Mouse (Mus musculus) neural tube, embryonic 14.5 days (tissue): ENCODE measurements around the gene Ptpre. TPM values are rescaled to one million over a fixed set of nuclear protein-coding genes. Genes with fewer than 3 reads are reported as not detected.

Source experiments
- ATAC-seq: fragments of 200-750 bp; cut with Nextera tagmentation; 2 replicates; pipeline ENCODE4 v1.8.0; 2017; ENCODE audit warnings: low read depth, mild to moderate bottlenecking, moderate TSS enrichment, moderate library complexity
- H3K27ac ChIP-seq: fragments of 300-500 bp; sonication (generic); 2 replicates; pipeline ENCODE4 v1.5.1; 2014; ENCODE audit warnings: low read depth, mild to moderate bottlenecking, control low read depth, low read length, moderate library complexity, mixed read lengths
- H3K27me3 ChIP-seq: fragments of 300-500 bp; sonication (generic); 2 replicates; pipeline ENCODE4 v1.6.1; 2014; ENCODE audit warnings: low read length; ENCODE audit not compliant: control insufficient read depth, insufficient read depth
- H3K36me3 ChIP-seq: fragments of 300-500 bp; sonication (generic); 2 replicates; pipeline ENCODE4 v1.6.1; 2014; ENCODE audit warnings: low read length, mixed read lengths; ENCODE audit not compliant: control insufficient read depth, insufficient read depth
- H3K4me1 ChIP-seq: fragments of 300-500 bp; sonication (generic); 2 replicates; pipeline ENCODE4 v1.6.1; 2014; ENCODE audit warnings: low read length; ENCODE audit not compliant: control insufficient read depth, insufficient read depth
- H3K4me2 ChIP-seq: fragments of 300-500 bp; sonication (generic); 2 replicates; pipeline ENCODE4 v1.6.1; 2014; ENCODE audit warnings: mild to moderate bottlenecking, low read depth, low read length, control low read depth
- H3K4me3 ChIP-seq: fragments of 300-500 bp; sonication (generic); 2 replicates; pipeline ENCODE4 v1.5.1; 2014; ENCODE audit warnings: low read depth, low read length, control low read depth, mixed read lengths
- H3K9ac ChIP-seq: fragments of 300-500 bp; sonication (generic); replicated peaks from 2 replicates; pipeline ENCODE4 v1.6.1; 2014; ENCODE audit warnings: low read depth, mild to moderate bottlenecking, control low read depth, low read length, mixed read lengths
- H3K9me3 ChIP-seq: fragments of 300-500 bp; sonication (generic); 2 replicates; pipeline ENCODE4 v1.6.1; 2016; ENCODE audit warnings: low read length; ENCODE audit not compliant: control insufficient read depth
- WGBS: fragments of 180-500 bp; shearing (Covaris S2); extraction: QIAGEN DNeasy Blood & Tissue Kit; methylation state at CpG from one replicate; pipeline ENCODE4 v1.1.7; 2014; 5-methylcytosine and 5-hydroxymethylcytosine counted together
- polyA plus RNA-seq: library from polyadenylated mRNA; unstranded; fragments of >200 nt; fragmentation: Nextera tagmentation; extraction: Ambion mirVana; gene quantifications from 2 replicates; pipeline ENCODE4 v1.2.1, GENCODE M21; 2014

Ptpre gene
- polyA plus RNA-seq, 1 experiment from 2014 or later = 15.4 TPM

- Histone ChIP-seq H3K4me2 (no peak overlapping the region), H3K4me1 (0 out of 2 replicates have a peak, but pooled peaks cover 1% of the 10 kb centered on the region), H3K27ac (no peak overlapping the region), H3K4me3 (no peak overlapping the region), H3K36me3 (no peaks in the 10 kb centered on the region), H3K9ac (no peak overlapping the region), H3K9me3 (no peaks in the 10 kb centered on the region), H3K27me3 (no peaks in the 10 kb centered on the region)
- no peak for ATAC-seq
- WGBS = 70% methylated on average over 7 of the region's 7 CpGs
These were observed 95.5 kb downstream of the Ptpre start for GRCm38 (mm10) chr7:135632716-135633258.

GRCm38 (mm10) chr7:135634851-135635624, 97.8 kb downstream of the Ptpre start:
- no peak overlapping the region for H3K9ac ChIP-seq
- 0 out of 2 replicates have a peak, but pooled peaks cover 3% of the 10 kb centered on the region for H3K4me1 ChIP-seq
- H3K4me3 ChIP-seq = no peak overlapping the region
- H3K9me3 ChIP-seq = no peaks in the 10 kb centered on the region
- no peaks in the 10 kb centered on the region for H3K27me3 ChIP-seq
- WGBS = 65% methylated on average over 16 of the region's 16 CpGs
- no peaks in the 10 kb centered on the region for H3K36me3 ChIP-seq
- H3K27ac ChIP-seq = no peak overlapping the region
- H3K4me2 ChIP-seq = no peak overlapping the region
- ATAC-seq = no peak

GRCm38 (mm10) chr7:135637406-135637980, 100.2 kb downstream of the Ptpre start:
- H3K9me3 ChIP-seq = no peaks in the 10 kb centered on the region
- no peak overlapping the region for H3K27ac ChIP-seq
- H3K4me1 ChIP-seq = peaks cover 8% of the 10 kb centered on the region
- WGBS = 59% methylated on average over 13 of the region's 13 CpGs
- no peak overlapping the region for H3K4me3 ChIP-seq
- no peaks in the 10 kb centered on the region for H3K36me3 ChIP-seq
- no peak overlapping the region for H3K9ac ChIP-seq
- H3K4me2 ChIP-seq = no peak overlapping the region
- no peak for ATAC-seq
- H3K27me3 ChIP-seq = no peaks in the 10 kb centered on the region

- no peak overlapping the region for H3K27ac ChIP-seq
- H3K27me3 ChIP-seq = no peaks in the 10 kb centered on the region
- H3K4me3 ChIP-seq = no peak overlapping the region
- H3K9me3 ChIP-seq = no peaks in the 10 kb centered on the region
- no peak overlapping the region for H3K4me2 ChIP-seq
- peaks cover 8% of the 10 kb centered on the region for H3K4me1 ChIP-seq
- no peaks in the 10 kb centered on the region for H3K36me3 ChIP-seq
- no peak for ATAC-seq
- 31% methylated on average over 2 of the region's 2 CpGs for WGBS
- H3K9ac ChIP-seq = no peak overlapping the region
These were observed 102.1 kb downstream of the Ptpre start for GRCm38 (mm10) chr7:135639361-135639760.

GRCm38 (mm10) chr7:135641698-135642507, 104.6 kb downstream of the Ptpre start:
- 50% methylated on average over 14 of the region's 14 CpGs for WGBS
- peaks cover 8% of the 10 kb centered on the region for H3K4me1 ChIP-seq
- H3K4me2 ChIP-seq = 0 out of 2 replicates have a peak overlapping the region, but pooled peaks have one; percentile 14
- no peak overlapping the region for H3K9ac ChIP-seq
- no peaks in the 10 kb centered on the region for H3K27me3 ChIP-seq
- H3K27ac ChIP-seq = no peak overlapping the region
- no peaks in the 10 kb centered on the region for H3K9me3 ChIP-seq
- H3K36me3 ChIP-seq = no peaks in the 10 kb centered on the region
- no peak overlapping the region for H3K4me3 ChIP-seq
- no peak for ATAC-seq

- Histone ChIP-seq H3K9ac (no peak overlapping the region), H3K27me3 (no peaks in the 10 kb centered on the region), H3K36me3 (no peaks in the 10 kb centered on the region), H3K9me3 (no peaks in the 10 kb centered on the region), H3K4me1 (peaks cover 5% of the 10 kb centered on the region), H3K4me3 (no peak overlapping the region), H3K4me2 (no peak overlapping the region), H3K27ac (no peak overlapping the region)
- 91% methylated on average over 1 of the region's 1 CpGs for WGBS
- no peak for ATAC-seq
These were observed 107.2 kb downstream of the Ptpre start for GRCm38 (mm10) chr7:135644452-135644851.

- Histone ChIP-seq H3K9ac (no peak overlapping the region), H3K4me2 (no peak overlapping the region), H3K27me3 (no peaks in the 10 kb centered on the region), H3K9me3 (no peaks in the 10 kb centered on the region), H3K4me1 (peaks cover 5% of the 10 kb centered on the region), H3K27ac (no peak overlapping the region), H3K36me3 (no peaks in the 10 kb centered on the region), H3K4me3 (no peak overlapping the region)
- ATAC-seq = no peak
- WGBS = 83% methylated on average over 6 of the region's 6 CpGs
These were observed 109.7 kb downstream of the Ptpre start for GRCm38 (mm10) chr7:135646976-135647375.

GRCm38 (mm10) chr7:135648821-135649220, 111.5 kb downstream of the Ptpre start:
- Histone ChIP-seq H3K36me3 (no peaks in the 10 kb centered on the region), H3K27ac (no peak overlapping the region), H3K4me2 (no peak overlapping the region), H3K9ac (no peak overlapping the region), H3K4me3 (no peak overlapping the region), H3K9me3 (no peaks in the 10 kb centered on the region), H3K27me3 (no peaks in the 10 kb centered on the region), H3K4me1 (no peaks in the 10 kb centered on the region)
- 89% methylated on average over 8 of the region's 8 CpGs for WGBS
- no peak for ATAC-seq
